Mouse (Mus musculus): Measurements from ENCODE around the gene Mast3. TPM values are rescaled to one million over a fixed set of nuclear protein-coding genes. Genes with fewer than 3 reads are reported as not detected.

The Mast3 gene
- polyA plus RNA-seq, 1 experiment from 2014 or later = 5.7 TPM

GRCm38 (mm10) chr8:70787941-70788667 lies 16.8 kb downstream of the Mast3 start:
- Histone ChIP-seq H3K9ac (ENCODE audit: low read length) (no peak overlapping the region), H3K27me3 (ENCODE audit: control insufficient read depth, insufficient read depth, low read length) (no peaks in the 10 kb centered on the region), H3K4me1 (replicated peaks; ENCODE audit: control insufficient read depth, insufficient read depth) (peaks cover 8% of the 10 kb centered on the region; the same call in 1 of the 2 replicates), H3K4me3 (ENCODE audit: low read depth, low read length) (no peak overlapping the region), H3K9me3 (ENCODE audit: control insufficient read depth, low read length) (no peaks in the 10 kb centered on the region), H3K4me2 (replicated peaks; ENCODE audit: low read depth) (no peak overlapping the region), H3K27ac (replicated peaks) (no peak overlapping the region), H3K36me3 (ENCODE audit: control insufficient read depth, insufficient read depth, low read length) (peaks cover 8% of the 10 kb centered on the region)
- 41% methylated on average over 30 of the region's 30 CpGs for WGBS
- ATAC-seq (ENCODE audit: low FRiP score, low TSS enrichment) (peak; percentile 35), DNase-seq (ENCODE audit: low spot score) (peak; percentile 92)
- TF ChIP-seq CTCF (IDR thresholded peaks at IDR 0.05; ENCODE audit: low read depth) (no peak), EP300 (optimal IDR thresholded peaks at IDR 0.05) (no peak)

GRCm38 (mm10) chr8:70787051-70787445 lies 17.8 kb downstream of the Mast3 start:
- TF ChIP-seq EP300 (optimal IDR thresholded peaks at IDR 0.05) = no peak
- no peak for TF ChIP-seq CTCF (IDR thresholded peaks at IDR 0.05; ENCODE audit: low read depth)
- Histone ChIP-seq H3K4me2 (replicated peaks; ENCODE audit: low read depth) (no peak overlapping the region), H3K4me3 (ENCODE audit: low read depth, low read length) (no peak overlapping the region), H3K27me3 (ENCODE audit: control insufficient read depth, insufficient read depth, low read length) (no peaks in the 10 kb centered on the region), H3K36me3 (ENCODE audit: control insufficient read depth, insufficient read depth, low read length) (peaks cover 8% of the 10 kb centered on the region), H3K27ac (replicated peaks) (no peak overlapping the region), H3K9ac (ENCODE audit: low read length) (0 out of 2 replicates have a peak overlapping the region, but pooled peaks have one; percentile 4), H3K4me1 (replicated peaks; ENCODE audit: control insufficient read depth, insufficient read depth) (peaks cover 4% of the 10 kb centered on the region; the same call in 1 of the 2 replicates), H3K9me3 (ENCODE audit: control insufficient read depth, low read length) (no peaks in the 10 kb centered on the region)
- 77% methylated on average over 3 of the region's 3 CpGs for WGBS
- no peak for ATAC-seq (ENCODE audit: low FRiP score, low TSS enrichment)
- no peak for DNase-seq (ENCODE audit: low spot score)

- ATAC-seq (ENCODE audit: low FRiP score, low TSS enrichment) = no peak
- no peaks in the 10 kb centered on the region for H3K27me3 ChIP-seq (ENCODE audit: control insufficient read depth, insufficient read depth, low read length)
- no peak overlapping the region for H3K4me3 ChIP-seq (ENCODE audit: low read depth, low read length)
- H3K9ac ChIP-seq (ENCODE audit: low read length) = no peak overlapping the region
- no peak for DNase-seq (ENCODE audit: low spot score)
- no peak for TF ChIP-seq EP300 (optimal IDR thresholded peaks at IDR 0.05)
- TF ChIP-seq CTCF (IDR thresholded peaks at IDR 0.05; ENCODE audit: low read depth) = no peak
- H3K9me3 ChIP-seq (ENCODE audit: control insufficient read depth, low read length) = no peaks in the 10 kb centered on the region
- peaks cover 4% of the 10 kb centered on the region; the same call in 1 of the 2 replicates for H3K4me1 ChIP-seq (replicated peaks; ENCODE audit: control insufficient read depth, insufficient read depth)
- WGBS = 91% methylated on average over 25 of the region's 25 CpGs
- peaks cover 9% of the 10 kb centered on the region for H3K36me3 ChIP-seq (ENCODE audit: control insufficient read depth, insufficient read depth, low read length)
- no peak overlapping the region for H3K4me2 ChIP-seq (replicated peaks; ENCODE audit: low read depth)
- H3K27ac ChIP-seq (replicated peaks) = no peak overlapping the region
Observed at GRCm38 (mm10) chr8:70786291-70787050, 18.4 kb downstream of the Mast3 start.

GRCm38 (mm10) chr8:70780093-70780492 lies 24.8 kb downstream of the Mast3 start:
- ATAC-seq (ENCODE audit: low FRiP score, low TSS enrichment) (no peak), DNase-seq (ENCODE audit: low spot score) (no peak)
- Histone ChIP-seq H3K27ac (replicated peaks) (no peak overlapping the region), H3K4me2 (replicated peaks; ENCODE audit: low read depth) (no peak overlapping the region), H3K4me3 (ENCODE audit: low read depth, low read length) (no peak overlapping the region), H3K9me3 (ENCODE audit: control insufficient read depth, low read length) (no peaks in the 10 kb centered on the region), H3K9ac (ENCODE audit: low read length) (peak overlapping the region; percentile 2; the same call in 1 of the 2 replicates), H3K27me3 (ENCODE audit: control insufficient read depth, insufficient read depth, low read length) (no peaks in the 10 kb centered on the region), H3K36me3 (ENCODE audit: control insufficient read depth, insufficient read depth, low read length) (peaks cover 7% of the 10 kb centered on the region), H3K4me1 (replicated peaks; ENCODE audit: control insufficient read depth, insufficient read depth) (peaks cover 11% of the 10 kb centered on the region)
- TF ChIP-seq EP300 (optimal IDR thresholded peaks at IDR 0.05) = no peak
- no peak for TF ChIP-seq CTCF (IDR thresholded peaks at IDR 0.05; ENCODE audit: low read depth)
- WGBS = 51% methylated on average over 11 of the region's 11 CpGs

GRCm38 (mm10) chr8:70776496-70777444 lies 28.1 kb downstream of the Mast3 start, which contains the start of gene Pik3r2:
Pik3r2 (minus strand) TSS chr8:70776713.
- Histone ChIP-seq H3K9ac (ENCODE audit: low read length) (peak within 1 kb of the TSS; percentile 98), H3K27ac (replicated peaks) (peak within 1 kb of the TSS; percentile 99), H3K4me1 (replicated peaks; ENCODE audit: control insufficient read depth, insufficient read depth) (peaks cover 20% of the 10 kb centered on the region), H3K36me3 (ENCODE audit: control insufficient read depth, insufficient read depth, low read length) (peaks cover 9% of the 10 kb centered on the region), H3K9me3 (ENCODE audit: control insufficient read depth, low read length) (no peaks in the 10 kb centered on the region), H3K27me3 (ENCODE audit: control insufficient read depth, insufficient read depth, low read length) (no peaks in the 10 kb centered on the region), H3K4me2 (replicated peaks; ENCODE audit: low read depth) (peak within 1 kb of the TSS; percentile 72), H3K4me3 (ENCODE audit: low read depth, low read length) (peak within 1 kb of the TSS; percentile 85)
- under 1% methylated on average over 80 of the region's 94 CpGs for WGBS
- TF ChIP-seq EP300 (optimal IDR thresholded peaks at IDR 0.05) = peak; percentile 71
- peak; percentile 65 for TF ChIP-seq CTCF (IDR thresholded peaks at IDR 0.05; ENCODE audit: low read depth)
- ATAC-seq (ENCODE audit: low FRiP score, low TSS enrichment) (peak; percentile 91), DNase-seq (ENCODE audit: low spot score) (peak; percentile 98)
